Mouse (Mus musculus) thymus, postnatal 14 days (tissue): ENCODE measurements around the gene Kctd11.
A peak's percentile ranks its signal among the peaks of the same experiment; 100 is the strongest.

Source experiments
- DNase-seq: peaks from one replicate; pipeline ENCODE4 v3.0.0; 2021

Gene Kctd11

GRCm38 (mm10) chr11:69912716-69913530 lies 31.7 kb upstream of the Kctd11 start:
- no peak for DNase-seq

DNA sequence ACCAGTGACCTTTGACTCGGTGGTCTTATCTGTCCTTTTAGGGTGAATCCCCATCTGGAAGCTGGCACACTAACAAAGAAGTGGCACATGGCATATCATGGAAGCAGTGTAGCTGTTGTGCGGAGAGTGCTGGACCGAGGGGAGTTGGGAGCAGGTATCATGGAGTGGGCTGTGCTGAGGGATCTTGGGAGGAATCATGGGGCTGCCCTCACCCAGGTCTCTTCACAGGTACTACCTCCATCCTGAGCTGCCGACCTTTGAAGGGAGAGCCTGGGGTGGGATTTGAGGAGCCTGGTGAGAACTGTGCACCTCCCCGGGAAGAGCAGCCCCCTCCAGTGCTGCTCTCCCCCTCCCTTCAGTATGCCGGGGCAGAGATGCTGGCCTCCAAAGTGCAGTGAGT lies 30.5 kb upstream of the Kctd11 start:
- DNase-seq = no peak

GRCm38 (mm10) chr11:69910781-69911560 lies 29.8 kb upstream of the Kctd11 start:
- DNase-seq = no peak

- DNase-seq = no peak
Measured at GRCm38 (mm10) chr11:69910177-69910576, 29.0 kb upstream of the Kctd11 start.

- no peak for DNase-seq
Measured at GRCm38 (mm10) chr11:69909174-69909573, 28.0 kb upstream of the Kctd11 start.

- no peak for DNase-seq
Measured at GRCm38 (mm10) chr11:69908645-69909044, 27.4 kb upstream of the Kctd11 start.

DNA sequence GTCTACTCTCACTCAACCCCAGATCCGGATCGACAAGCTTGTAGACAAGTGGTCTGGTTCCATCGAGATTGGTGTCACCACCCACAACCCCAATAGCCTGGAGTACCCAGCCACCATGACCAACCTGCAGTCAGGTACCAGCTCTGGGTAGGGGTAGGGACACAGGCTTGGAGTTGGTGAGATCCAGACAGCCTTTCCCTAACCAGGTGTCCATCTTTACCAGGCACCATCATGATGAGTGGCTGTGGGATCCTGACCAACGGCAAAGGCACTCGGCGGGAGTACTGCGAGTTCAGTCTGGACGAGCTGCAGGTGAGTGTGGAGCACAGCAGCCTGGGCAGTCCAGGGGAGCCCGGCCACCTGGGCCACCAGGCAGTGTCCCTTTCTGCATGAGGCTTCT lies 23.1 kb upstream of the Kctd11 start:
- no peak for DNase-seq

- DNase-seq = no peak
Measured at GRCm38 (mm10) chr11:69902972-69903371, 21.8 kb upstream of the Kctd11 start.

DNA sequence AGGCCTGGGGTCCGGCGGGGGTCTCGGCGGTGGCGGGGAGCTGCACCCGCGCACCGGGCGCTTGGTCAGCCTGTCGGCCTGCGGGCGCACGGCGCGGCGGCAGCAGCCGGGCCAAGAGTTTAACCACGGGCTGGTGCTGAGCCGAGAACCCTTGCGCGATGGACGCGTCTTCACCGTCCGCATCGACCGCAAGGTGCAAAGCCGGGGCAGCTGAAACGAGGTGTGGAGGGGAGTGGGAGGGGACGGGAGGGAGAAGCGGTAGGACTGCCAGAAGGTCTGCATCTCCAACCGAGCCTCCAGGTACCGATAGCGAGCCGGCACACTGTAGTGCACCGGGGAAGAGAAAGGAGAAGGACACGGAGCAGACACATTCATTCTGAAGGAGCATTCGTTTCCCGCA lies 20.8 kb upstream of the Kctd11 start:
- DNase-seq = no peak

DNA sequence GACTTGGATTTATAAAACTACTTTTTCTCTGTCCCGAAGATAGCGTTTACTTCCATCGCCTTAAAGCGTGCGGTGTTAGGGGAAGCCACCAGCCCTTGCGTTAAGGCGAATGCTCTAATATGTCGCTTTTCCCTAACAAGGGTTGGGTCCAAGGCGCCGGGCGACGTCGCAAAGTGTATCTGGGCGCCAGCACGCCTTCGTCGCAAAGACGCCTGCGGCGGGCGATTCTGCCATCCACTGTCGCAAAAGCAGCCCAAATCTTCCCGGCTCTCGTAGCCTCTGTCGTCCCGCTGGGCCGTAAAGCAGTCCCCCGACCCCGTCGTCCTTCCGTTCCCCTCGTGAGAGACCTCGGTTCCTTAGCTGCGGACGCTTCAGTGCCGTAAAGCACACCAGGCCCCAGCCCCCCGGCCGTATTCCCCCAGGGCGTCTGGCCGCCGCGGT lies 20.2 kb upstream of the Kctd11 start:
- peak; percentile 96 for DNase-seq

DNA sequence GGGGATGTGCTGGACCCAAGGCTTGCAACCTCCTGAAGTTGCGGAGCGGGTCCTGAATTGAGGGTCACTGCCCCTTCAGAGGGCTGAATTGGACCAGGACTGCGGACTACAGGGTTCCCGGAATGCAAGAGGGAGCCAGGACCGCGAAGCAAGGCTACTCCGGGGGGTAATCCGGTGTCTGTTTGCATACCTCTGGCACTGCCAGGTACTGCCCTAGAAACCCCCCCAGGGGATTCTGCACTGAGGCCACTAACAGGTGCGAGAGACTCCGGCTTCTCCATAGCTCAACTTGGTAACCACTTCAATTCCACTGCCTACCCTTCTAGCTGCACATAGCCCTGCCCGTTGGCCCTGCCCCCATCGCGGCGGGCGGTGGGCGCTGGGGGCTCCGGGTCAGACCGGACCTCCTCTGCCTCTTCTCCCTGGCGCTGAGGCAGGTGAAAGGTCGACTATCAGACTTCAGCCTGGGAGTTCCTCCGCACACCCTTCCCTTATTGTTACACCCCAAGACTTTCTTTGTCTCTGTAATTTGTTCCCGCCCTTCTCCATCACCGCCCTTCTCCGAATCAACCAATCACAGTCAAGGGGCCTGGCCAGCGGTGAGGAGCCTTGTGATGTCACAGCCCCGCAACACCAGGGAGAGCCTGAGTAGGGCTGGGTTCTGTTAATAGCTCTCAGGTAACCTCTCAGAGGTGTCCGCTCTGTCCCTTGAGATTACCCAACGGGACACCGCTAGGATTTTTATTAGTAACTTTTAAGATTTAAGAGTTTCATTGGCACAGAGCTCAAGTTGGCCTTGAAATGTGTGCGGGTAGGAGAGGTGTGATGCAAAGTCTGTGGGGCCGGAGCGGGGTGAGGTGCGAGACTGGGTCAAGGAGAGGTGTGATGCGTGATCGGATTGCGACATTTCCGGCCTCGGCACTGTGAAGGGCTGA lies 19.5 kb upstream of the Kctd11 start, which contains the start of the genes 2810408A11Rik and Neurl4:
Gene 2810408A11Rik (minus strand): TSS at position 517 of the 935 bp plus-strand sequence.
Gene Neurl4 (plus strand): TSS at position 602 of the 935 bp plus-strand sequence.
- DNase-seq = peak; percentile 93

- DNase-seq = peak; percentile 35
Measured at GRCm38 (mm10) chr11:69899870-69900269, 18.7 kb upstream of the Kctd11 start.

DNA sequence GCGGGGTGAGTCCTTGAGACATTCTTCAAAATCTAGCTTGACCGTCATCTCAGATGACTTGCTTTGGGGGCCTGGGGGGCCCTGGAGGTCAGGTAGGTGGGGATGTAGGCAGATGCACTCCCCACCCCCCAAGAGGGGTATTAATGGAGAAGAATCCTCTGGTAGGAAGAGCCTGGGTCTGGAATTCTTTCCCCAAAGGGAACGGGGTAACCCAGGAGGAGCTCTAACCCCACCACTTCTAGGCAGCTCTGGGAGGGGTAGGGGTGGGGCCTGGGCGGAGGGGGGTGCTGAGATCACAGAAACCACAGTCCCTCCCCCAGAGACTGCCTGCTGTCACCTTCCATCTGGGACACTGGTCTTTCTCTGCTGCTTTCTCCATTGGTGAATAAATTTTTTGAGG lies 14.1 kb upstream of the Kctd11 start, which contains the start of gene Acap1:
Gene Acap1 (minus strand): TSS at position 249 of the 400 bp plus-strand sequence.
- DNase-seq = peak; percentile 85

DNA sequence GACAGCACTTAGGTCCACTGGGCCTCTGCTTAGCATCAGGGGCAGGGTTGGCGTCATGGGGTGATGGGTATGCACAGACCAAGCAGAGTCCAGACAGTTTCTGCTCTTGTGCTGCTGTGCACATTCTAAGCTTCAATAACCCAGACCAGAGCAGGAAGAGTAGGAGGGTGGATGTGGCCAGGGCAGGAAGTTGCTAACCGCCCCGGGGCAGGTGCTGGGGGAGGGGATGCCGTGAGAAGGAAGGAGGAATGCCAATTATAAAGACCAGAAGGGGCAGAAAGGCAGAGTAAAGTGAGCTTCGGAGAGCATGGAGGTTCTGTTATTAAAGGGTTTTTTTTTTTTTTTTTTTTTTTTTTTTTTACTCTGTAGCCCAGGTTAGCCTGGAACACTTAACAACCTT lies 13.5 kb upstream of the Kctd11 start:
- peak; percentile 93 for DNase-seq

GRCm38 (mm10) chr11:69891482-69891881 lies 10.3 kb upstream of the Kctd11 start:
- no peak for DNase-seq

GRCm38 (mm10) chr11:69886907-69887635 lies 5.9 kb upstream of the Kctd11 start:
- DNase-seq = no peak

DNA sequence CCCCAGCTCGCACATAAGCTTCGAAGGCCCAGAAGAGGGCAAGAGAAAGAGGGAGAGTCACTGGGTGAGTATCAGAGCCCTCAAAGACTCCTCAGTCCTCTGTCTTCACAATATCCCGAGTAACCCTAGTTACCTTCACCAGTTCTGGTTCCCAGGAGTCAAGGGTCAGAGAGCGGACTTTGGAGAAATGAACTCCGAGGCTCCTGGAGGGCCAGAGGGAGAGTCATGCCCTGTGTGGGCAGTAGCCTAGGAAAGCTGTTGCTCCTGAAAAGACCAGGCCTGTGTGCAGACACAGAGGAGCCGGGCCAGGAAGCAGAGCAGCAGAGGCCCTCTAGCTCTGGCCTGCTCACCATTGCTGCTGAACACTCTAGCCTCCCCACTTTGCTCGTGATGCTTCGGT lies 3.5 kb upstream of the Kctd11 start:
- no peak for DNase-seq

DNA sequence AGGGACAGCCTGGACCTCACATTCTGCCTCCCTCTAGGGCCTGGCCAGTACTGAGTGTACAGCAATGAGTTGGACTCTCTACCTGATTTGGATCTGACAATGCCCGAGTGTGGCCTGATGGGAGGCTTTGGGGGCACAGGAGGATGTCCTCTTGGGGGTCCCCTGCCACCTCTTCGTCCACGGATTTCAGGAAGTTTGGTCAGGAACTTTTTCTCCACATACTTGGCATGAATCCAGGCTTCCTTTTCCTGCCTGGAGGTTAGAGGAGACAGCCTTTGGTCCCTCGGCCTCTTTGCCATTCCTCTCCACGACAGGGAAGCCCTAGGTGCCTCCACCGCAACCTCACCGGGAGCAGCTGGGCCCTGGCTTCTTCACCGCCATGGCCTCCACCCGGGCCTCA lies 3.0 kb upstream of the Kctd11 start:
- no peak for DNase-seq

DNA sequence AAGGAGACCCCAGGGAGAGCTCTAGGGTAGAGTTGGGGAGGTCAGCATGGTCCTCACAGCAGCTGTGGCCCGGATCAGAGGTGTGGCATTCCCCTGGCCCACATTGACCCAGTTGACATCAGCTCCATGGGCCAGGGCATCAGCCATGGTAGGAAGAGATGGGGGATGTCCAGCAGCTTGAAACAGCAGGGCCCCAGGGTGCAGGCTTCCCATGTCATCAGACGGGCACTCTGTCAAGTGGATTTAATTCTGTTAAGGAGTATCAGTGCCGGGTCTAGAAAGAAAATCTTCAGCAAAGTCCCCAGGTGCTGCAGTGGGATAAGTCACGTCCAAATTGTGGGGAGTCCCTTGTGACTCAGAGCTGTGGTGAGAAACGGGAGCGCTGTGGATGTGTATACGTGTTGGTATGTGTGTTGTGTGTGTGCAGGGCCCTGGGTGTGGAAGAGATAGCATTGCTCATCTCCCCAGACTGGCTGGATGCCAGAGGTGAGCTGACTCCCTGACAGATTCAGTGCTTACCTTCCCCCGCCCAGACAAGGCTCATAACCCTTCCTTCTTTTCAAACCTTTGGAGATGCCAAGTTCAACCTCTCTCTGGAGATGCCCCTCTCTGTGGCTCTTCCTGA lies 2.4 kb upstream of the Kctd11 start:
- no peak for DNase-seq

- peak; percentile 80 for DNase-seq
Measured at GRCm38 (mm10) chr11:69883066-69883465, 1.9 kb upstream of the Kctd11 start.
